Mouse (Mus musculus): ENCODE data around the gene Rrp7a.
A peak's percentile ranks its signal among the peaks of the same experiment; 100 is the strongest.

Gene Rrp7a

GRCm38 (mm10) chr15:83068270-83068669 is 54.3 kb downstream of the Rrp7a start:
- peak; percentile 61 for DNase-seq (ENCODE audit: low read depth, low spot score)

DNA sequence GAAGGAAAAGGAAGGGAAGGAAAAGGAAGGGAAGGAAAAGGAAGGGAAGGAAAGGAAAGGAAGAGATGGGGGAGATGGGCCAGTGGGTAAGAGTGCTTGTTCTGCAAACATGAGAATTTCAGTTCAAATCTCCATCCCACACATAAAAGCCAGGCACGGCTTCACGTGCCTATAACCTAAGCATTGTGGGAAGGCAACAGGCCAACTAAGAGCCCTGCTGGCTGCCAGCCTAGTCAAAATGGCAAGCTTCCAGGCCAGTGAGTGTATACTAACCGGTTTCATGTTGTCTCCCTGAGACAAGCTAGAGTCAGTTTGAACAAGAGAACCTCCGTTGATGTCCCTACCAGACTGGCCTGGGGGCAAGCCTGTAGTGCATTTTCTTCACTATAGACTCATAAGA is 57.1 kb downstream of the Rrp7a start:
- DNase-seq (ENCODE audit: low read depth, low spot score), result no peak
